ENCODE assay signal across 8 mouse cellular contexts in genomic region chr11:68871748-68872147, GRCm38 (mm10). TPM values are rescaled to one million over a fixed set of nuclear protein-coding genes. Genes with fewer than 3 reads are reported as not detected.
A peak's percentile ranks its signal among the peaks of the same experiment; 100 is the strongest.
DNase-seq lines count a peak whose midpoint lies in the region; ATAC-seq lines count a peak whose summit lies in the region.

TSS of gene Ndel1 (minus strand) at chr11:68871858.

- H3K4me3 ChIP-seq in forebrain, embryonic 15.5 days = no peak within 1 kb of the TSS
- H3K4me3 ChIP-seq in hindbrain, embryonic 10.5 days = no peak within 1 kb of the TSS

- H3K4me1 ChIP-seq in forebrain, embryonic 15.5 days = no peaks in the 10 kb centered on the region
- H3K4me1 ChIP-seq in hindbrain, embryonic 10.5 days (replicated peaks) = peaks cover 5% of the 10 kb centered on the region; the same call in 1 of the 2 replicates

- no peaks in the 10 kb centered on the region for H3K36me3 ChIP-seq in forebrain, embryonic 15.5 days
- H3K36me3 ChIP-seq in hindbrain, embryonic 10.5 days = no peaks in the 10 kb centered on the region

- H3K9ac ChIP-seq in forebrain, embryonic 15.5 days (replicated peaks) = no peak within 1 kb of the TSS

- WGBS in forebrain, embryonic 15.5 days = 69% methylated on average over 6 of the region's 6 CpGs
- WGBS in hindbrain, embryonic 10.5 days = 62% methylated on average over 6 of the region's 6 CpGs

- no peaks in the 10 kb centered on the region for H3K9me3 ChIP-seq in forebrain, embryonic 15.5 days
- H3K9me3 ChIP-seq in hindbrain, embryonic 10.5 days = no peaks in the 10 kb centered on the region

- H3K4me2 ChIP-seq in forebrain, embryonic 15.5 days (replicated peaks) = no peak within 1 kb of the TSS

- ATAC-seq in CD4-positive, CD25-positive, alpha-beta regulatory T cell, adult 4 months = no peak
- no peak for ATAC-seq in forebrain, embryonic 15.5 days (replicated peaks)

- no peak within 1 kb of the TSS for H3K27ac ChIP-seq in forebrain, embryonic 15.5 days (replicated peaks)
- H3K27ac ChIP-seq in hindbrain, embryonic 10.5 days = peak within 1 kb of the TSS; percentile 2; the same call in 1 of the 2 replicates

- DNase-seq in adrenal gland, adult (ENCODE audit: inconsistent age in 2 of 2, low spot score in 1 of 2) = peak; percentile 85 to 93
- no peak for DNase-seq in hindbrain, embryonic 10.5 days (ENCODE audit: low spot score)
- no peak for DNase-seq in layer of hippocampus, postnatal 25 days (ENCODE audit: extremely low spot score in 1 of 2, low spot score in 1 of 2)
- DNase-seq in lung, postnatal 36 days = peak; percentile 94
- peak; percentile 23 for DNase-seq in thymus, postnatal 4 days
- DNase-seq in frontal cortex, postnatal 14 days (ENCODE audit: low spot score in 2 of 2) = no peak

- H3K27me3 ChIP-seq in forebrain, embryonic 15.5 days = no peaks in the 10 kb centered on the region
- H3K27me3 ChIP-seq in hindbrain, embryonic 10.5 days (ENCODE audit: insufficient read depth, poor library complexity, severe bottlenecking) = no peaks in the 10 kb centered on the region

RNA-seq across cellular contexts. Expression of gene Ndel1, which starts in this region (rescaled TPM):
- 10 to 100 TPM; 29.6 to 33.9 TPM for polyA plus RNA-seq in CD4-positive, CD25-positive, alpha-beta regulatory T cell, adult 4 months (2017; shearing (Covaris generic))
- polyA plus RNA-seq in forebrain, embryonic 15.5 days (2015; fragmentation: Nextera tagmentation; extraction: Ambion mirVana) = 86.4 and 92.3 TPM in 2 replicates
- polyA plus RNA-seq in hindbrain, embryonic 10.5 days (2016; fragmentation: Nextera tagmentation; extraction: Ambion mirVana) = 56.3 and 57.7 TPM in 2 replicates
- total RNA-seq in layer of hippocampus, postnatal 25 days (2021) = 10 to 100 TPM; 88.5 to 90.3 TPM

Comparison
In these comparisons a context has a peak if more than half of its experiments do, and no peak if none do; other contexts are left out.
1. DNase-seq: peak in adrenal gland, adult (2 of 2), lung, postnatal 36 days (single experiment) and thymus, postnatal 4 days (single experiment); none in hindbrain, embryonic 10.5 days (single experiment), layer of hippocampus, postnatal 25 days (0 of 2) and frontal cortex, postnatal 14 days (0 of 2).